In genomic region chr3:51182455-51182854, GRCm38 (mm10) we compare ENCODE assay signal across 21 mouse cellular contexts.
"Had no signal": no experiment of that assay in that cellular context is flagged by ENCODE, and none has a peak within 500 bp of the region (broad histone marks: within the 10 kb centered on the region; RNA-seq: fewer than 3 reads in every experiment).

No protein-coding gene starts in this region.

- H3K4me3 ChIP-seq: kidney, embryonic 15.5 days; left cerebral cortex, adult 2 months; lung, embryonic 15.5 days; megakaryocyte, embryonic 14.5 days; midbrain, embryonic 10.5 days; midbrain, embryonic 13.5 days; stomach, embryonic 15.5 days had no signal

- H3K27ac ChIP-seq: kidney, embryonic 15.5 days; left cerebral cortex, adult 2 months; liver, embryonic 14.5 days; lung, embryonic 15.5 days; midbrain, embryonic 10.5 days; midbrain, embryonic 13.5 days; stomach, embryonic 15.5 days had no signal

- DNase-seq: kidney, adult 2 months; kidney, postnatal 10 days; kidney, postnatal 36 days; layer of hippocampus, postnatal 36 days; lung, postnatal 14 days; right cerebral cortex, adult 18-20 months; right cerebral cortex, postnatal 14 days; right cerebral cortex, postnatal 4 days; thymus, adult 18-20 months; thymus, postnatal 36 days had no signal

- H3K9ac ChIP-seq: kidney, embryonic 15.5 days; liver, embryonic 14.5 days; lung, embryonic 15.5 days; midbrain, embryonic 13.5 days; stomach, embryonic 15.5 days had no signal

- H3K4me2 ChIP-seq: kidney, embryonic 15.5 days; liver, embryonic 11.5 days; lung, embryonic 15.5 days; midbrain, embryonic 13.5 days; stomach, embryonic 15.5 days had no signal

- H3K36me3 ChIP-seq: kidney, embryonic 15.5 days; lung, embryonic 15.5 days; midbrain, embryonic 10.5 days; midbrain, embryonic 13.5 days; stomach, embryonic 15.5 days had no signal

- H3K4me1 ChIP-seq: kidney, embryonic 15.5 days; lung, embryonic 15.5 days; megakaryocyte, embryonic 14.5 days; midbrain, embryonic 13.5 days; stomach, embryonic 15.5 days had no signal

- ATAC-seq: intestine, embryonic 16.5 days; midbrain, embryonic 13.5 days; midbrain, embryonic 16.5 days had no signal

- H3K27me3 ChIP-seq: kidney, embryonic 15.5 days; lung, embryonic 15.5 days; midbrain, embryonic 13.5 days; stomach, embryonic 15.5 days had no signal

- H3K9me3 ChIP-seq: kidney, embryonic 15.5 days; lung, embryonic 15.5 days; megakaryocyte, embryonic 14.5 days; midbrain, embryonic 10.5 days; midbrain, embryonic 13.5 days; stomach, embryonic 15.5 days had no signal
